ENCODE assay signal across 16 mouse cellular contexts in the genomic region with DNA sequence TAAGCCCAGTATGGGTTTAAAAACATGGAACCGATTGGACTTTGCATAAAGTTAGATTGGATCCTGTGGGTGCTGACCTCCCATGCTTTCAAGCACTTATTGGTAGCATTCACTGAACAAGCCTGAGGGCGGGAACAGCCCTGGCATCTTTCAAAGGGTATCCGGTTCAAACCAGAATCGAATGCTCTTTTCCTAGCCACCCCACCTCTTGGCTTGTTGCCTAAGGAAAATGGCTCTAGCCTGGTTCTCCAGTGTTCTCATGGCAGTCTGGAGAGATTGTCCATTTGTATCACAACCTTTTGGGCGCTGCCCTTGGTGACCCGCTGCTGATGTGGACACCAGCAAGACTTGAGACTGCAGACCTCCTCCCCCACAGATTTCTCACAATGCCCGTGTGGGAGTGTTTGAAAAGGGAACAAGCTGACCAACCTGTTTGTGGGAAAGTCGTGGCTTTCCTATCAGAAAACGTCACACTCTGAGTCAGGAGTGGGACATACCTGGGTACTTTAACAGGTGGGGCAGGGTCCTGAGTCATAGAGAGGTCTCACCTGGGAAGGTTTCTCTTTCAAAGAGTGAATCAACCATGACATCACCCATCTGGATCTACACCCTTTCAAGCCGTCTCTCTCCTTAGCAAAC. TPM values are rescaled to one million over a fixed set of nuclear protein-coding genes. Genes with fewer than 3 reads are reported as not detected.
DNase-seq lines count a peak whose midpoint lies in the region; ATAC-seq and TF ChIP-seq lines count a peak whose summit lies in the region.
"Had no signal": no experiment of that assay in that cellular context is flagged by ENCODE, and none has a peak within 500 bp of the region (broad histone marks: within the 10 kb centered on the region; RNA-seq: fewer than 3 reads in every experiment).

No protein-coding gene starts in this region.

- no peak for TF ChIP-seq POLR2A in lung, adult 2 months (IDR thresholded peaks at IDR 0.05; ENCODE audit: borderline replicate concordance, extremely low read depth, low read depth, low read length)

- no peak for ATAC-seq in lung, embryonic 14.5 days (ENCODE audit: insufficient read depth)
- peak; percentile 33 for ATAC-seq in intestine, postnatal 0 days
- peak; percentile 65; the same call in 1 of the 2 replicates for ATAC-seq in stomach, embryonic 16.5 days (ENCODE audit: insufficient read depth, low FRiP score)
- no peak for ATAC-seq in forebrain, postnatal 0 days
- ATAC-seq: forebrain, embryonic 13.5 days; liver, postnatal 0 days; midbrain, embryonic 13.5 days had no signal

- peaks cover 22% of the 10 kb centered on the region for H3K4me1 ChIP-seq in lung, embryonic 14.5 days (ENCODE audit: insufficient read depth)
- peaks cover 20% of the 10 kb centered on the region for H3K4me1 ChIP-seq in lung, adult 2 months (ENCODE audit: control insufficient read depth, insufficient read depth, low read length)
- peaks cover 35% of the 10 kb centered on the region for H3K4me1 ChIP-seq in intestine, postnatal 0 days (replicated peaks; ENCODE audit: control insufficient read depth, insufficient read depth, low read length)
- peaks cover 33% of the 10 kb centered on the region for H3K4me1 ChIP-seq in stomach, embryonic 16.5 days (ENCODE audit: control insufficient read depth, insufficient read depth, low read length)
- H3K4me1 ChIP-seq in forebrain, postnatal 0 days (ENCODE audit: insufficient read depth) = no peaks in the 10 kb centered on the region

- TF ChIP-seq CTCF in lung, embryonic 14.5 days (IDR thresholded peaks at IDR 0.05; ENCODE audit: low read depth) = no peak
- no peak for TF ChIP-seq CTCF in lung, adult 2 months (IDR thresholded peaks at IDR 0.05; ENCODE audit: insufficient read depth, low read length)
- no peak for TF ChIP-seq CTCF in intestine, postnatal 0 days (IDR thresholded peaks at IDR 0.05; ENCODE audit: low read depth)
- TF ChIP-seq CTCF in forebrain, postnatal 0 days (IDR thresholded peaks at IDR 0.05; ENCODE audit: low read depth) = no peak

- H3K36me3 ChIP-seq in lung, embryonic 14.5 days (ENCODE audit: insufficient read depth) = no peaks in the 10 kb centered on the region
- no peaks in the 10 kb centered on the region; the same call in 1 of the 2 replicates for H3K36me3 ChIP-seq in intestine, postnatal 0 days (ENCODE audit: control insufficient read depth, insufficient read depth)
- H3K36me3 ChIP-seq in stomach, embryonic 16.5 days (ENCODE audit: control insufficient read depth, insufficient read depth, low read length) = no peaks in the 10 kb centered on the region; the same call in 1 of the 2 replicates
- H3K36me3 ChIP-seq in forebrain, postnatal 0 days (ENCODE audit: insufficient read depth) = no peaks in the 10 kb centered on the region
- H3K36me3 ChIP-seq: embryonic facial prominence, embryonic 12.5 days; heart, embryonic 13.5 days; midbrain, embryonic 13.5 days; neural tube, embryonic 12.5 days had no signal

- no peak overlapping the region for H3K4me3 ChIP-seq in lung, embryonic 14.5 days (ENCODE audit: low read depth, low read length)
- no peak overlapping the region for H3K4me3 ChIP-seq in lung, adult 2 months (replicated peaks; ENCODE audit: extremely low read depth, low read depth, low read length)
- H3K4me3 ChIP-seq in intestine, postnatal 0 days (ENCODE audit: low read depth, low read length) = no peak overlapping the region
- H3K4me3 ChIP-seq in stomach, embryonic 16.5 days (replicated peaks; ENCODE audit: low read length) = no peak overlapping the region
- no peak overlapping the region for H3K4me3 ChIP-seq in forebrain, postnatal 0 days (ENCODE audit: low read depth, low read length)
- H3K4me3 ChIP-seq: embryonic facial prominence, embryonic 12.5 days; forebrain, embryonic 13.5 days; heart, embryonic 13.5 days; midbrain, embryonic 13.5 days; neural tube, embryonic 12.5 days had no signal

- WGBS in lung, embryonic 14.5 days = 63% methylated on average over 10 of the region's 10 CpGs
- WGBS in lung, adult 2 months = 57% methylated on average over 10 of the region's 10 CpGs
- 51% methylated on average over 10 of the region's 10 CpGs for WGBS in intestine, postnatal 0 days
- 64% methylated on average over 10 of the region's 10 CpGs for WGBS in stomach, embryonic 16.5 days
- 72% methylated on average over 10 of the region's 10 CpGs for whole genome bisulfite sequencing in forebrain, postnatal 0 days

- H3K27me3 ChIP-seq in lung, embryonic 14.5 days (ENCODE audit: insufficient read depth, low read length) = no peaks in the 10 kb centered on the region
- no peaks in the 10 kb centered on the region for H3K27me3 ChIP-seq in intestine, postnatal 0 days (replicated peaks; ENCODE audit: control insufficient read depth, insufficient read depth, low read length)
- no peaks in the 10 kb centered on the region for H3K27me3 ChIP-seq in stomach, embryonic 16.5 days (ENCODE audit: control insufficient read depth, insufficient read depth, low read length)
- H3K27me3 ChIP-seq in forebrain, postnatal 0 days (ENCODE audit: insufficient read depth, low read length) = no peaks in the 10 kb centered on the region
- H3K27me3 ChIP-seq: embryonic facial prominence, embryonic 12.5 days; neural tube, embryonic 12.5 days had no signal

- no peak overlapping the region for H3K9ac ChIP-seq in lung, embryonic 14.5 days
- no peak overlapping the region for H3K9ac ChIP-seq in intestine, postnatal 0 days (ENCODE audit: low read depth, low read length)
- 0 out of 2 replicates have a peak overlapping the region, but pooled peaks have one; percentile 31 for H3K9ac ChIP-seq in stomach, embryonic 16.5 days (ENCODE audit: low read length)
- no peak overlapping the region for H3K9ac ChIP-seq in forebrain, postnatal 0 days
- H3K9ac ChIP-seq: embryonic facial prominence, embryonic 12.5 days; forebrain, embryonic 13.5 days; heart, embryonic 13.5 days; liver, postnatal 0 days; midbrain, embryonic 13.5 days; neural tube, embryonic 12.5 days had no signal

- no peaks in the 10 kb centered on the region for H3K9me3 ChIP-seq in lung, embryonic 14.5 days (ENCODE audit: low read depth, low read length)
- no peaks in the 10 kb centered on the region for H3K9me3 ChIP-seq in intestine, postnatal 0 days (ENCODE audit: control insufficient read depth)
- no peaks in the 10 kb centered on the region for H3K9me3 ChIP-seq in stomach, embryonic 16.5 days (replicated peaks; ENCODE audit: control insufficient read depth, low read length)
- no peaks in the 10 kb centered on the region for H3K9me3 ChIP-seq in forebrain, postnatal 0 days (ENCODE audit: low read length)
- H3K9me3 ChIP-seq: embryonic facial prominence, embryonic 12.5 days; forebrain, embryonic 13.5 days; heart, embryonic 13.5 days; midbrain, embryonic 13.5 days; neural tube, embryonic 12.5 days had no signal

- peak overlapping the region; percentile 30 for H3K27ac ChIP-seq in lung, embryonic 14.5 days (ENCODE audit: low read depth)
- peak overlapping the region; percentile 86 for H3K27ac ChIP-seq in intestine, postnatal 0 days (ENCODE audit: low read depth, low read length)
- peak overlapping the region; percentile 86 for H3K27ac ChIP-seq in stomach, embryonic 16.5 days (ENCODE audit: low read length)
- H3K27ac ChIP-seq in forebrain, postnatal 0 days (ENCODE audit: low read depth, low read length) = no peak overlapping the region
- H3K27ac ChIP-seq: embryonic facial prominence, embryonic 12.5 days; forebrain, embryonic 13.5 days; heart, embryonic 13.5 days; midbrain, embryonic 13.5 days; neural tube, embryonic 12.5 days had no signal

- no peak overlapping the region for H3K4me2 ChIP-seq in lung, embryonic 14.5 days
- no peak overlapping the region for H3K4me2 ChIP-seq in intestine, postnatal 0 days (replicated peaks; ENCODE audit: low read depth)
- peak overlapping the region; percentile 31 for H3K4me2 ChIP-seq in stomach, embryonic 16.5 days (ENCODE audit: low read depth, low read length)
- no peak overlapping the region for H3K4me2 ChIP-seq in forebrain, postnatal 0 days (ENCODE audit: low read depth)
- H3K4me2 ChIP-seq: embryonic facial prominence, embryonic 12.5 days; forebrain, embryonic 13.5 days; heart, embryonic 13.5 days; midbrain, embryonic 13.5 days; neural tube, embryonic 12.5 days had no signal

- no peak for DNase-seq in lung, embryonic 14.5 days
- no peak for DNase-seq in lung, adult 2 months
- peak; percentile 62 to 80 for DNase-seq in kidney, postnatal 36 days
- no peak for DNase-seq in forebrain, postnatal 0 days
- DNase-seq in cerebellum, postnatal 36 days = no peak
- DNase-seq in frontal cortex, postnatal 10 days (ENCODE audit: low spot score in 2 of 2) = no peak
- DNase-seq: B cell, adult 2 months; cerebellum, postnatal 10 days; liver, postnatal 0 days had no signal

RNA-seq across cellular contexts. Expression of a gene that starts 12.6 kb away (rescaled TPM):
- 85.3 and 89.8 TPM in 2 replicates for polyA plus RNA-seq in lung, embryonic 14.5 days (2014; fragmentation: Nextera tagmentation; extraction: Ambion mirVana)
- polyA plus RNA-seq in lung, adult 2 months (2012; rRNA removed) = 124 and 140 TPM in 2 replicates
- polyA plus RNA-seq in intestine, postnatal 0 days (2015; fragmentation: Nextera tagmentation; extraction: Ambion mirVana) = 82.1 and 88.1 TPM in 2 replicates
- polyA plus RNA-seq in stomach, embryonic 16.5 days (2015; fragmentation: Nextera tagmentation; extraction: Ambion mirVana) = 215 and 267 TPM in 2 replicates
- 2.5 and 3.9 TPM in 2 replicates for total RNA-seq in forebrain, postnatal 0 days (2014; rRNA removed)
- polyA plus RNA-seq in forebrain, postnatal 0 days (2015; fragmentation: Nextera tagmentation; extraction: Ambion mirVana) = 3.3 and 3.9 TPM in 2 replicates

RNA-seq across cellular contexts. Expression of a gene that starts 42.5 kb away (rescaled TPM):
- polyA plus RNA-seq in lung, embryonic 14.5 days (2014; fragmentation: Nextera tagmentation; extraction: Ambion mirVana) = 10.1 and 11.4 TPM in 2 replicates
- polyA plus RNA-seq in lung, adult 2 months (2012; rRNA removed) = 21.8 and 38.0 TPM in 2 replicates
- 8.8 and 9.2 TPM in 2 replicates for polyA plus RNA-seq in intestine, postnatal 0 days (2015; fragmentation: Nextera tagmentation; extraction: Ambion mirVana)
- polyA plus RNA-seq in stomach, embryonic 16.5 days (2015; fragmentation: Nextera tagmentation; extraction: Ambion mirVana) = 13.4 and 26.5 TPM in 2 replicates
- total RNA-seq in forebrain, postnatal 0 days (2014; rRNA removed) = 41.5 and 48.4 TPM in 2 replicates
- polyA plus RNA-seq in forebrain, postnatal 0 days (2015; fragmentation: Nextera tagmentation; extraction: Ambion mirVana) = 5.1 and 7.1 TPM in 2 replicates

Comparison
In these comparisons a context has a peak if more than half of its experiments do, and no peak if none do; other contexts are left out.
1. ATAC-seq: peak in intestine, postnatal 0 days (single experiment) and stomach, embryonic 16.5 days (single experiment); none in lung, embryonic 14.5 days (single experiment) and forebrain, postnatal 0 days (single experiment).
2. DNase-seq: peak in kidney, postnatal 36 days (2 of 2); none in lung, embryonic 14.5 days (single experiment), lung, adult 2 months (single experiment), forebrain, postnatal 0 days (single experiment), cerebellum, postnatal 36 days (0 of 2) and frontal cortex, postnatal 10 days (0 of 2).
3. RNA of a gene that starts 12.6 kb away (polyA plus RNA-seq): 215 to 267 TPM in stomach, embryonic 16.5 days, 124 to 140 TPM in lung, adult 2 months, 85.3 to 89.8 TPM in lung, embryonic 14.5 days and 82.1 to 88.1 TPM in intestine, postnatal 0 days; 3.3 to 3.9 TPM in forebrain, postnatal 0 days; every median in the first group is over 10 times any median in the second.